Mouse (Mus musculus) heart, adult 2 months (tissue): ENCODE data around the gene Fam71b.

Experiments used
- EP300 ChIP-seq: fragments of 200-500 bp; IDR thresholded peaks from 2 replicates; pipeline ENCODE4 v1.6.1; 2011; ENCODE audit warnings: low read depth, low read length, control low read depth; ENCODE audit not compliant: insufficient read depth
- POLR2A ChIP-seq: fragments of 200-500 bp; IDR thresholded peaks from 2 replicates; pipeline ENCODE4 v1.6.1; 2011; ENCODE audit warnings: mild to moderate bottlenecking, low read depth, low read length, control low read depth; ENCODE audit not compliant: insufficient read depth

DNA sequence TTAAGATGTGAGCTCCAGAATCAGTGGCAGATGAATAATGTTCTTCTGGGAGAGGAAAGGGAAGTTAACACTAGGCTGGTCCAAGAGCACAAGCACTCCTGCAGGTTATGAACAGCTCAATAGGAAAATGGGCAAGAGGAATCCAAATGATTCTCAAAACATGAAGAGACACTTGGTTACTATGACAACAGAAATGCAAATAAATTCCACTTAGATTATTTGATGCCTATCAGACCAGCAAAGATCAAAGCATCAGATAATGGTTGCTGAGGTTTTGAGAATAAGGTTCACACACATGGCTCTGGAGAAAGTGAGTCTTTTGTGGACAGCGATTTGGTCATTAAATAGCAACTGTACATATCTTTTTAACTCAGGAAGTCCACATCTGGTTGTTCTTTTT is 19.0 kb upstream of the Fam71b start:
- TF ChIP-seq POLR2A (no peak), EP300 (no peak)
